Mouse (Mus musculus) layer of hippocampus, postnatal 25 days (tissue): Measurements from ENCODE around the gene Rabgef1. TPM values are rescaled to one million over a fixed set of nuclear protein-coding genes. Genes with fewer than 3 reads are reported as not detected.
"Not testable (repeated sequence)": the region's sequence is repeated elsewhere in the genome, so short reads cannot be mapped to it uniquely, and the experiment has no call there.

Source experiments
- DNase-seq, 2 experiments: peaks; one replicate each; pipeline ENCODE4 v3.0.0; 2022; ENCODE audit warnings: mixed read lengths in 2 of 2, low spot score in 1 of 2; ENCODE audit errors: extremely low spot score in 1 of 2
- total RNA-seq, 2 experiments: library from RNA; stranded (reverse); gene quantifications; 2 replicates each; pipeline ENCODE4 v1.2.3; 2021

The Rabgef1 gene
- total RNA-seq, 2 experiments from 2014 or later: 45.3 to 48.0 TPM

DNA sequence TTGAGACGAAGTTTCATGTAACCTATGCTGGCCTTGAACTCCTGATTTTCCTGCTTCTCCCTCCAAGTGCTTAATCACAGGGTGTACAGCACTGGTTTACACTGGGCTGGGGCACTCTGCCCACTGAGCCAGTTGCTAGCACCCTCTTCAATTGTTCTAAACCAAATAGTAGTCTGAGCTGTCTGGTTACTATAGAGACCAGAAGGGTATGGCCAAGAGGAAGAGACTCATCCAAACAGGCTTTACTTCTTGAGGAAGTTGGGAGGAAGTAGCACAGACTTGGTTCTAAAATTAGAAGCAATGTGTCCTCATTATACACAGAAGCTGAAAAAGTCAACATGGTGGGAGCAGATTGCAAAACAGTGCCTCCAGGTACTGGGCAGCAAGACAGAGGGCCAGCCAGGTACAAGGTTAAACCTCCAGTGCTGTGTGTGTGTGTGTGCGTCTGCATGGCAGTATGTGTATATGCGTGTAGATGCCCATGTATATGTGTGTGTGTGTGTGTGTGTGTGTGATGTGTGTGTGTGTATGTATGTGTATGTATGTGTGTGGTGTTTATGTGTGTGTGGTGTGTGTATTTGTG, 33.9 kb downstream of the Rabgef1 start:
- DNase-seq: no peak

DNA sequence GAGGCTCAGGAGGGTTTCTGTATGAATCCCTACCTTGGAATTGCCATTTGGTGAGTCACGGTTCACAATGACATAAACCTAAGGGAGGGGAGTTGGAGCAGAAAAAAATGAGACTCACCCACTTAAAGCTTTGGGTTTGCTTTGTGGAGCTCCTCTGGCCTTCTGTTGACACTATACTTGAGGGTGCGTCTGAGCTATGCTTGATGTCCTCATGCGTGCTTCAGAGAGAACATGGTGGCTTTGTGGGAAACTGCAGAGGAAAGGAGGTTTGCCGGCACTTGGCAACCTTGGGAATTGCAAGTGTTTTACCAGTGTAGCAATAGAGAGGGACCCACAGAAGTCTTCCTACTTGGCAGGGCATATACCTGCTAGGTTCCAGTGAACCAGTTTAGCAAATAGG, 35.7 kb downstream of the Rabgef1 start:
- no peak for DNase-seq

DNA sequence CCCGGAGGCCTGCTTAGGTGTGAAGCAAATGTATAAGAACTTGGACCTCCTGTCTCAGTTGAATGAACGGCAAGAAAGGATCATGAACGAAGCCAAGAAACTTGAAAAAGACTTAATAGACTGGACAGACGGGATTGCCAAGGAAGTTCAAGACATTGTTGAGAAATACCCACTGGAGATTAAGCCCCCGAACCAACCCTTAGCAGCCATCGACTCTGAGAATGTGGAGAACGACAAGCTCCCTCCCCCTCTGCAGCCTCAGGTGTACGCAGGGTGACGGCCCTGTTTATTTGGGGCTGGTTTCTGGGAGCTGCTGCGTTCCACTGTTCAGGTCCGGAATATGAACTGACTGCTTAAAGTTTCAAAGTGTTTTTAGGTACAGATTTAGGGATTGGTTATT, 41.4 kb downstream of the Rabgef1 start:
- DNase-seq: no peak

DNA sequence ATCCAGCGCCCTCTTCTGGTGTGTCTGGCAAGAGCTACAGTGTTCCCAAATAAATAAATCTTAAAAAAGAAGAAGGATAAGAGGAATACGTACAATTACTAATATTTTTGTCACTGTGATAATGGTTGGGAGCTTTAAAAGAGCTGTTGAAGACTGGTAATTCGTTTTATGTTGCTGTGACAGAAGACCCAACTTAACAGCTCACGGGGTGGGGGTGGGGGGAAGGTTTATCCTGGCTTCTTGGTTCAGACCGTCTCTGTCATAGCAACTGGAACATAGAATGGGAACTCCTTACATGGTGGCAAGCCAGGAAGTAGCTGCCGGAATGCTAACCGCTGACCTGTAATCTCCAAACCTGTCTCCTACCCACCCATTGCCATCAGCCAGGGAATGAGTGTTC, 45.2 kb downstream of the Rabgef1 start, which contains the start of gene Tmem248:
Gene Tmem248, plus strand, starts transcription at position 301 of the 400 bp plus-strand sequence.
- DNase-seq: no peak

DNA sequence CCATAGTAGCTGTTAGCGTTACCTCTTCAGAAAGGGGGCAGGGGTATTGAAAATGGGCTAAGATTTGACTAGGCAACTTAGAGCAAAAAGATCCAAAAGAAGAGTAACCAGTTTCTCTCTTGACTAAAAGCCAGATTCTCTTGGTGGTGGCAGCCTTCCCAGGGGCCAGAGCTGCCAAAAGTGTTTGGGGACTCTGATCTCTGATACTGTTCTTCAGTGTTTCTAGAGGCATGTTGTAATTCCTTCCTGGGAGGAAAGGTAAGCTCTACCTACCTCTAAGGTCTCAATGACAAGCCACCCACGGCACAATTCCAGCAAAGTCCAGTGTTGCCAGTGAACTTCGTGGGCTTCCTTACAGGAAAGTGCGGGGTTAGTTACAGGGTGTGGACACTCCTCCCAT, 45.8 kb downstream of the Rabgef1 start:
- no peak for DNase-seq

DNA sequence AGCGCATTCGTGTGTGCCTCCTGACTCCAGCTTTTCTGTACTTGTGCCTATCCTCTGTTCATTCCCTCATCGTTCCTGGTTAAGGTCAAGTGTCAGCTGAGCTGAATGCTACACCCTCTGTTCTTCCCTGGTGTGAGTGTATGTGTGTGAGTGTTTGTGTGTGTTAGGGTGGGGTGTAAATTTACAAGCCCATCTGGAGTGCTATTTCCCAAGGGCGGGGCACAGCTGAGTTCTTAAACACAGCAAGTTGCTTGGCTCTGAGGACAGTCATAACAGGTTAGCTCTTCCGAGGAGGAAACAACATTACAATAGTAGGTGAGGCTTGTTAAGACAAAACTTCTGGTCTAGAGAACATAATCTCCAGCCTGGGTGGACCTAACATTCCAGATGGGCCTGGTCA, 46.7 kb downstream of the Rabgef1 start:
- no peak for DNase-seq

DNA sequence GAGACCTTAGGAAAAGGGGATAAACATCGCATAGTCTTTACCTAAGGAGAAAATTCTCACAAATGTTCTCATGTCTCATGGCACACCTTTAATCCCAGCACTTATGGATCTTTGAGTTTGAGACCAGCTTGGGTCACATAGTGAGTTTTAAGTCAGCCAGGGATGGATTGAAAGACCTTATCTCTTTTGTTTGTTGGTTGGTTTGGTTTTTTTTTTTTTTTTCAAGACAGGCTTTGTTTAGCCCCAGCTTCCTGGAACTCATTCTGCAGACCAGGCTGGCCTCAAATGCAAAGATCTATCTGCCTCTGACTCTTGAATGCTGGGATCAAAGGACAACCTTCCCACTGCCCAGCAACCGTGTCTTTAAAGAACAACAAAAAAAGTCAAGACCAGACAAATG, 49.7 kb downstream of the Rabgef1 start:
- no peak for DNase-seq

DNA sequence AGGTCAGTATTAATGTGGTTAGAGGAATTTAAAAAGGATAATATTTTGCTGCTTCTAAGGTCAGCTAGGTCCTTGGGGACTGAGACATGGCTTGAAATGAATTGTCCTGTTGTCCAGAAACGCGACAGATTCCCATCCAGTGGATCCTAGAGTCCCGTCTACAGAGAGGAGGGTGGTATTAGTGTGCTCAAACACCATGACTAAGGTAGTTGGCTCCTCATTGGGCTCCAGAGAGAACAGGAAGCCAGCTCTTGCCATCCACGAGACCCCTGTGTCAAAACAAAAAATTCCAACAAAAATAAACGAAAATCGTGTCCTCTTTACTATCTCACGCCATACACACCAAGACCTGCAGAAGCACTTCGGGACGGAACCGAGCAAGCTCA, 50.2 kb downstream of the Rabgef1 start:
- no peak for DNase-seq

DNA sequence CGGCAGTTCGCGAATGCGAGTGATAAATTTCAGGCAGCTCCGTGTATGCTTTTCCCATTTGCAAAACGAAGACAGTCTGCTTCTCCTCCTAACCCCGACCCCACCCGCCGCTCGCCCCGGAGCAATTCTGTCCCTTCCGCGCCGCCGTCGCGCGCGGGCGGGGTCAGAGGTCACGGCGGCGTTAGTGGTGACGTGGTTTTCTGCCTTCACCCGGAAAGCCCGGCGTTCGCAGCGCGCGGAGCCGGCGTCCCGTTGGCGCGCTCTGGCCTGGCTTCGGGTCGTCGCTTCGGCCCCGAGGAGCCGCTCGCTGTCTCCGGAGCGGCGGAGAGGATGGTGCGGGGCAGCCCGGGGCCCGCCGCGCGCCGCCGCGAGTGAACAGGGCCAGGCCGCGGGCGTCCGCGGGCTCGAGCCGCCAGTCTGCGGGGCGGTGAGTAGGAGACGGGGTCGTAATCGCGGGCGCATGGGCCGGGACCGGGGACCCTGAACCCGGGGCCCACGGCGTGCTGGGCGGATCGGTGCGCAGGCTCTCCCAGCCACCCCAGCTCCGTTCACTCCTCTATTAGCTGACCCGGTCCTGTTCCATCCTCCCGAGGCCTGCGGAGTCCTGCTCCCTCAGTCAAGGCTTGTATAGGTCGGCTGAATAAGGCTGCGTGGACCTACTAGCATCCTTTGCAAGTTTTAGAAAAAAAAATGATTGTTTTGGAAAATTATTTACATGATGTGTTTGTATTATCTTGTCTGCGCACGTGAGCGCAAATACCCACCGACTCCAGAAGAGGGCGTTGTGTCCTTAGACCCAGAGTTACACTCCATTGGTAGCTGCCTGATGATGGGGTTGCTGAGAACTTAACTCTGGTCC, 50.8 kb downstream of the Rabgef1 start:
- DNase-seq: peak; percentile 96 to 98

DNA sequence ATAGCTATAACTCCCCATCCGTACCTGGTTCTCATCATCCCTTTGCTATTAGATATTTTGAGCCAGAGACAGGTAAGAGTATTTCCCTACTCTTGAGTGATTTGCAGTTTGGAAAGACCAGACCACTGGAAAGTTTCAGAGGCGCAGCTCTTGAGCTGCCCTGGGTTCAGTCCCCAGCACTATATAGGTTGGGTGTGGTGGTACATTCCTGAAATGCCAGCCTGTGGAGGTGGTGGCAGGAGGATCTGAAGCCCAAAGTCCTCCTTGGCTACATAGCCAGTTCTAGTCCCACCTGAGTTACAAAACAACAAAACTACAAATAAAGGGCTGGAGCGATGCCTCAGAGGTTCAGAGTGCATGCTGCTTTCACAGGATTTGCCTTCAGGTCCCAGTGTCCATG, 55.2 kb downstream of the Rabgef1 start:
- DNase-seq: no peak

DNA sequence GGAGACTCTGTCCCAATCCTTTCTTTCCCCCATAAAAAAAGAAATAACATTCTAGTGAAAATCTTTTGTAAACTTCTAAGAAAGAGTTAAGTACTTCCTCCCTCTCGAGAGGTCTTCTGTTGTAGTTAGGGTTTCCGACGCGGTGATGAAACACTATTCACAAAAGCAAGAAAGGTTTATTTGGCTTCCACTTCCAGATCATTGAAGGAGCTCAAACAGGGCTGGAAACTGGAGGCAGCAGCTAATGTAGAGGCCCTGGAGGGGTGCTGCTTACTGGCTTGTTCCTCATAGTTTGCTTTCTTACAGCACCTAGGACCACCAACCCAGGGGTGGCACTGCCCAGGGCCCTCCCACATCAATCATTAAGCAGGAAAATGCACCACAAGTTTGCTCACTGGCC, 56.5 kb downstream of the Rabgef1 start:
- DNase-seq: no peak

DNA sequence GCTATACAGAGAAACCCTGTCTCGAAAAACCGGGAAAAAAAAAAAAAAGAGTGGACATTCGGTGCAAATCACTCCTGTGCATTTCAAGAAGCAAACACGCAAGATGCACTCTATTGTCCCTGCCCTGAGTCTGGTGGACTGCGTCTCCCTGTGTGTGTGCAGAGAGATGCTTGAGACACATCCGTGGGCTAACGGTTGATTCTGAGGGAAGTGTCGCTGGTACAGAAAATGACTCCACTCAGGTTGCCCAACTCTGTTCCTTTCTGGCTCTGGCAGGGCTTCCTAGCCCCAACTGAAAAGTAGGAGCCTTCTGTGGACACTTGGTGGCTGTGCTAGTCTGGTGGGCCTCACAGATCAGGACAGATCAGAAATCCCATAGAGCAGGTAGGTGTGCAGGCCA, 64.7 kb downstream of the Rabgef1 start:
- no peak for DNase-seq

DNA sequence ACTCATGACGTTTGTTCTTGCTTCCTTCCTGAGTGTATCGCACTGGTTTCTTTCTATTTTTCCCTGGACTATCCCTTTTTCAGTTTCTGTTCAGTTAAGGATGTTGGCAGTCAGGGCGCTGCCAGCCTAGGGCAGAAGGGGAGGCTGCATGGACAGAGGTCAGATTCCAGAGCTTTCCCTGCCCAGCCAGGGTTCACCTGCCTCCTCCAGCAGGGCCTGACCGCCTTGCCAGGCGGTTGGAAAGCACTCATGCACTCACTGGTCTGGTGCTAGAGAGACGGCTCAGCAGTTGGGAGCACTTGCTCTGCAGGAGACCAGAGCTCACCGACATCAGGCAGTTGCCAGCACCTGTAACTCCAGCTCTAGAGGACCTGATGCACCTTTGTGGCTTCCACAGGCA, 67.6 kb downstream of the Rabgef1 start:
- no peak for DNase-seq

DNA sequence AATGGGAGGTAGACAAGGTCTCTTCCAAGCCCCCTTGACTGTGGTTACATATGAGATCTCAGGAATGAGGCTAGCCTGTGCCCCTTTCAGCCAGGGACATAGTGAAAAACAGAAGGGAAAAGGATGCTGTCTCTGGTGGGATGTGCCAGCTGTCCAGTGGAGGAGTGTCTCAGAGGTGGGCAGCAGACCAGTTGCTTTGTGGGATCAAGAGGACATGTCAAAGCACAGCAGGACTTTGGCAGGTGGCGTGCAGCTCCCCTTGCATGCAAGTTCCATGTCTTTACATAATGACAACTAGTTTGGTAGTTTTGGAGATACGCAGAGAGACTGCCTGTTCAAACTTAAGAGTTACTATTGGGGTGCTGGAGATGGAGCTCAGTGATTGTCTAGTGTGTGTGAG, 68.3 kb downstream of the Rabgef1 start:
- DNase-seq: no peak

DNA sequence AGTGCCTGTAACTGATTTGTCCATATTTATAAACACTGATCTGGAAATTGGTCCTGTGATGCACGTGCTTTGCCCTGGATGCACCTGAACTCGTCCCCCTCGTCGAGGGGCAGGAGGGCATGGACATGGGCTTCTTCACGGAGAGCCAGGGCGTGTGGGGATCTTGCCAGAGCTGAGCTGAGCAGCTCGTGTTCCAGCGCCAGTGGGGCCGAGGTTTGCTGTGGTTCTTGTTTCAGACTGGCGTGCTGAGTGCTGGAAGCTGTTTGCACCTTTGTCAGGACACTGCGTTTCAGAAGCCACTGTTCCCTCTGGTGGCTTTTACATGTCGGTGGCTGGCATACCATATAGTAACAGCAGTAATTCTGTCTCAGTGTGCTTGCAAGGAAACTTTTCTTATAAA, 69.8 kb downstream of the Rabgef1 start:
- DNase-seq: no peak

DNA sequence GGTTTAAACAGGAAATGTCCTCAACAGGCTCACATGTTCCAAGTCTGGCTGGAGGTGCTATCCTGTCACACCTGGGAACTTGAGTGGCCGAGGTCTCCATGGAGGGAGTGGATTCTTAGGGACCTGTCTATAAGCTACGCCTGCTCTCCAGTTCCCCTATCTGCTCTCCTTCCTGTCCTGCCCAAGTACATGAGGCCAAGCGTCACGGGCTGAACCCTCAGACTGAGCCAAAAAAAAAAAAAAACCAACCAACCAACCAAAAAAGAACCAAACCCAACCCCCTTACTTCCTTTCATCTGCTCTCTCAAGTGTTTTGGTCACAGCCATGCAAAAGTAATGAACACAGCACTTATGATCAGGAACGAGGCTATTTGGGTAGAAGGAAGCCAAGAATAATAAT, 76.2 kb downstream of the Rabgef1 start:
- no peak for DNase-seq

DNA sequence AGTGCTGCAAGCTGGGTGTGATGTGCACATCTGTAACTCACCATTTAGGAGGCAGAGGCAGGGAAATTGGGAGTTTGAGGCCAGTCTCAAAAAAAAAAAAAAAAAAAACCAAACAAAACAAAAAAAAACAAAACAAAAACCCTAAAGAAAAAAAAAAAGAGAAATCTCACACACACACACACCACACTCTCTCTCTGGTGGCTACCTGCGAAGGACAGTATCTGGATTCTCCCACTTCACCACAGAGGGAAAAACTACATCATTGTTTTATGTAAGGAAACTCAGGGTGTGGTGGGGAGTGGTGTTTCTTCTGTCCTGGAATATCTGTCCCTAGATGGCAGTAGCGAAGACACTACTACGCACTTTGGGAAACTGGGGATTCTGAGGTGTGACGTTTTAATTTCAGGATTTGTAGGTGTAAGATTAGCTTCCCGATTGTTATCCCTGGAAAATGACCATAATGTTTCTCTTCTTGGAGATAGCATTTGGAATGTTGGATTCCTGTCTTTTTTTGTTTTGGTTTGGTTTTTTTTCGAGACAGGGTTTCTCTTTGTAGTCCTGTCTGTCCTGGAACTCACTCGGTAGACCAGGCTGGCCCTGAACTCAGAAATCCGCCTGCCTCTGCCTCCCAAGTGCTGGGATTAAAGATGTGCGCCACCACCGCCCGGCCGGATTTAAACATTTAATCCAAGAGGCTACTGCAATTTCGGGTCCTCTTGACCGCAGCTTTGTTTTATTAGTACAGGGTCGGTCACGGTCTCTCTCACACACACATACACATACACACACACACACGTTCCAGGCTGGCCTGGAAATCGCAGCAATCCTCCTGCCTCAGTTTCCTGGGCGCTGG, 82.8 kb downstream of the Rabgef1 start:
- DNase-seq: no peak

DNA sequence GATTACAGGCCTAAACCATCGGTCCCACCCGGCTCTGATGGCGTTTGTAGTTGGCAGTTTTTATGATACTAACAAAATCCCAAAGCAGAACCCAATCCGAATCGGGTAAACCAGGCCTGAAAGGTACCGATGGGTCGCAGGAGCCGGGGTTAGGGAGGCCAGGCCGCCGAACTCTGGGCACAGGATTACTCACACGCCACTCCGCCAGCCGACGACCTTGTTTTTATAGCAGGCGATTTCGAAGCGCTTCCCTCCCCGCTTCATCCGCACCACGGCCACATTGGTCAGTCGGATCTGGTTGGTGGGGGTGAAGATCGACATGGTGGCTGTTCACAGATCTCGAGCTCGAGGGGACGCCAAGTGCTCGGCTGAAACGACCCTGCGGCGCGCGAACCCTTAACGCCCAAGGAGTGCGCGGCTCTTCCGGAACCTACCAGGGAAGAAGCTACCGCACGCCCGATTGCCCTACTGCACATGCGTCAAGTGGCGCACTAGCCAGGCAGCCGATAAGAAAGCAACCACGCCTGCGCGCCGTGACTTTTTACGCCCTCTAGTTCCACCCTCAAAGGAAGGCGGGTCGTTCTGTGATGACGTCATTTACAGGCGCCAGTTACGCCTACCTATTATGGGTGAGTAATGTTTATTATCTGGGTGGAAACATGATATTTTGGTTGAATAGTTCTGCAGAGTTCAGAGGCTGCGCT, 83.6 kb downstream of the Rabgef1 start, which contains the start of the genes Sbds and Tyw1:
Gene Sbds, minus strand, starts transcription at position 514 of the 704 bp plus-strand sequence.
Gene Tyw1, plus strand, starts transcription at position 603 of the 704 bp plus-strand sequence.
- DNase-seq: peak; percentile 87 to 92

DNA sequence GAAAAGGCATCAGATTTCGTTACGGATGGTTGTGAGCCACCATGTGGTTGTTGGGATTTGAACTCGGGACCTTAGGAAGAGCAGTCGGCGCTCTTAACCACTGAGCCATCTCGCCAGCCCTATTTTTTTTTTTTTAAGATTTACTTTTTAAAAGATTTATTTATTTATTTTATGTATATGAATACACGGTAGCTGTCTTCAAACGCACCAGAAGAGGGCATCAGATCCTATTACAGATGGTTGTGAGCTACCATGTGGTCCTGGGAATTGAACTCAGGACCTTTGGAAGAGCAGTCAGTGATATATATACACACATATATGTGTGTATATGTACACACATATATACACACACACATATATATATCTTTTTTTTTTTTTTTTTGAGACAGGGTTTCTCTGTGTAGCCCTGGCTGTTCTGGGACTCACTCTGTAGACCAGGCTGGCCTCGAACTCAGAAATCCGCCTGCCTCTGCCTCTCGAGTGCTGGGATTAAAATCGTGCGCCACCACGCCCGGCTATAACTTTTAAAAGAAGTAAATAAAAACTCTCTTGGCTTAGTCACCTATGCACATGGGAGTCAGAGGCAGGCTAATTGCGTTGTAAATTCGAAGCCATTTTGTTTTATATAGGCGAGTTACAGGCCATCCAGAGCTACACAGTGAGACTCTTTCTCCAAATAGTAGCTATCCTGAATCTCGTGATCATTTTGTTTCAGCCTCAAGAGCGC, 84.4 kb downstream of the Rabgef1 start:
- not testable (repeated sequence) for DNase-seq
